Mouse (Mus musculus) heart, postnatal 10 days (tissue): ENCODE data around the gene Prkch. TPM values are rescaled to one million over a fixed set of nuclear protein-coding genes. Genes with fewer than 3 reads are reported as not detected.

Experiments used
- DNase-seq, 2 experiments: peaks; one replicate each; pipeline ENCODE4 v3.0.0; 2021
- intact Hi-C: fragments of 180-260 bp; cut with DNase I; formaldehyde crosslinking; loops from one replicate; pipeline ENCODE4 v1.15.1; 2025
- total RNA-seq, 2 experiments: library from RNA; stranded (reverse); gene quantifications; 2 replicates each; pipeline ENCODE4 v1.2.3; 2021

Prkch gene
- total RNA-seq, 2 experiments from 2014 or later, result 28.0 to 30.2 TPM

- intact Hi-C loops, result loop anchor here (10.0 kb wide), 1 partner anchor 280 kb away; no protein-coding TSS in a partner anchor
- DNase-seq, result no peak
Observed at GRCm38 (mm10) chr12:73704382-73704781, 119.8 kb downstream of the Prkch start.

- DNase-seq, result peak; percentile 61 to 82
- intact Hi-C loops, result loop anchor here (1.0 to 10.0 kb wide), 5 partner anchors 202 to 587 kb away; no protein-coding TSS in a partner anchor
Observed at GRCm38 (mm10) chr12:73705097-73705690, 120.6 kb downstream of the Prkch start.

DNA sequence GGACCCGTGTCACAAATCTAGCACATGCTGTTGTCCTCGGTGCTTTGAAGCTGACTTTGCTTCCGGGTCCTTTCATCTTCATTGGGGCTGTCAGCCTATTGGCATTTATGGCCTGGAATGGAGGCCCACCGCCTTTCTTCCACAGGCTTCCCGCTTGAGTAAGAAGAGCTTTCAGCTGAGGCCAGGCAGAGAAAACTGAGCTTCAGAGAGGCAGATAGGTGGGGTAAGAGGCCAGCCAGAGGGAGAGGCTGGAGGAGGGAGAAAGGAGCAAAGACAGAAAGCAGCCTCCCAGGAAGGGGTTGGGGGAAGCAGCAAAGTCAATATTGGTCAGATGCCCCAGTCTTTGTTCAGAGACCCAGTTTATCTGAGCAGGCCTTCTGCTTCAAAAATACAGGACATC is 123.9 kb downstream of the Prkch start:
- no peak for DNase-seq
- intact Hi-C loops, result loop anchor here (5.0 to 10.0 kb wide), 4 partner anchors 199 to 584 kb away; no protein-coding TSS in a partner anchor

- DNase-seq, result peak; percentile 84 to 87
- intact Hi-C loops, result loop anchor here (5.0 to 10.0 kb wide), 4 partner anchors 198 to 583 kb away; no protein-coding TSS in a partner anchor
Observed at GRCm38 (mm10) chr12:73708920-73709319, 124.3 kb downstream of the Prkch start.

DNA sequence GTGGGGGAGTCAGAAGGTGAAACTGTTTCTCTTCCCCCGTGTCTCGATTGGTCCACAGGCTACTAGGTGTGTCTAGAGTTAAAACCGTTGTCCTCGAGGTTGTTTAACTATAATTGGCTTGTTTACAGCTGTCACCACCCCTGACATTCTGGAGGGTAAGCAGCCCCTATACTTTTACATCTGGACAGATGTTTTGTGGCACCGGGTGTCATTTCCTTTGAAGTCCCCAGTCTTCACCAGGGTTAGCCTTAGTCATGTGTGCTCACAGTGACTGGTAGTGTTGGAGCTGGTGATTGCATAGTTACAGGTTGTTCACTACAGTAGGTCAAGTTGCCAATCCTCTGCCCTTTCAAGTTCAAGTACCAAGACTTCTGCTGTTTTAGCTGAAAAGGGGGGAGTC is 126.2 kb downstream of the Prkch start:
- no peak for DNase-seq
- intact Hi-C loops, result loop anchor here (5.0 kb wide), 1 partner anchor 66 kb away; no protein-coding TSS in a partner anchor

GRCm38 (mm10) chr12:73712122-73712521 is 127.5 kb downstream of the Prkch start:
- no peak for DNase-seq
- intact Hi-C loops, result loop anchor here (5.0 kb wide), 1 partner anchor 65 kb away; no protein-coding TSS in a partner anchor

GRCm38 (mm10) chr12:73714589-73714988 is 130.0 kb downstream of the Prkch start:
- intact Hi-C loops, result loop anchor here (5.0 kb wide), 1 partner anchor 63 kb away; no protein-coding TSS in a partner anchor
- no peak for DNase-seq

- DNase-seq, result no peak
- intact Hi-C loops, result no loop called here
Observed at GRCm38 (mm10) chr12:73715331-73715730, 130.7 kb downstream of the Prkch start.

- intact Hi-C loops, result no loop called here
- DNase-seq, result no peak
Observed at GRCm38 (mm10) chr12:73715954-73716731, 131.5 kb downstream of the Prkch start.

DNA sequence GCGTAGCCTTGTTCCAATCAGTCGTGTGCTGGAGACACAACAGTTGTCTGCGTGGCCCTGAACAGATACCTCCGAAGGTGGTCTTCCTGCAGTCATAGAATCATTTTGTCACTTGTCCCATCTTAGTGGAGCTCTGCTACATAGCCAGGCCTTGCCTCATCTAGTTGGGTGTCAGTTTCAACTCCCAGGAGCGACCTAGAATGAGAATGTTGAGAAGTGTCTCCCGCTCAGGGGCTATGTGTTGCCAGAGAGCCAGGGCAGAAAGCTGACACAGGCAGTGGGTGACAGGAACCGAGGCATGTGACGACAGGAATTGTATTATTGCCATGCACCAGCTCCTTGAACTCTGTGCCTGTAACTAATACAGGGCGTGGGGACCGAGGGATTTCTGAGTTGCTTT is 133.4 kb downstream of the Prkch start:
- DNase-seq, result no peak
- intact Hi-C loops, result no loop called here

GRCm38 (mm10) chr12:73719816-73720215 is 135.2 kb downstream of the Prkch start:
- intact Hi-C loops, result no loop called here
- DNase-seq, result no peak

GRCm38 (mm10) chr12:73720466-73720865 is 135.9 kb downstream of the Prkch start:
- intact Hi-C loops, result no loop called here
- no peak for DNase-seq

DNA sequence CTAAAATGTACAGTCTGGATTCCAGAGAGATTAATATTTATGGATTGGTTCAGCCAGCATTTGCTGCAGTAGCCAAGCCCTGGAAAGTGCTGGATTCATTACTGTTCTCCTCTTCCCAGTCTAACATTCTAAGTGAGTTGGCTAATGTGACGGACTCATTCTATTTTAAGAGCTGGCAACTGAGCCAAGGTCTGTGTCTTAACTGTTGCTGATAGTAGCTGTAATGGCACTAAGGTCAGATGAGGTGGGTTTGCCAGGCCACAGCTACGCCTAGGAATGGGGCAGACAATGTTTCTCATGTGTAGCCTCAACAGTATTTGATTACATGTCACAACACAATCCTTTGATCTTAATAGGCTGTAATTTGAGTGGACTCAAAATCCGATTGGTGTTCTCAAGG is 137.5 kb downstream of the Prkch start:
- intact Hi-C loops, result loop anchor here (2.0 kb wide), 1 partner anchor 59 kb away; no protein-coding TSS in a partner anchor
- DNase-seq, result peak; percentile 74 to 80

DNA sequence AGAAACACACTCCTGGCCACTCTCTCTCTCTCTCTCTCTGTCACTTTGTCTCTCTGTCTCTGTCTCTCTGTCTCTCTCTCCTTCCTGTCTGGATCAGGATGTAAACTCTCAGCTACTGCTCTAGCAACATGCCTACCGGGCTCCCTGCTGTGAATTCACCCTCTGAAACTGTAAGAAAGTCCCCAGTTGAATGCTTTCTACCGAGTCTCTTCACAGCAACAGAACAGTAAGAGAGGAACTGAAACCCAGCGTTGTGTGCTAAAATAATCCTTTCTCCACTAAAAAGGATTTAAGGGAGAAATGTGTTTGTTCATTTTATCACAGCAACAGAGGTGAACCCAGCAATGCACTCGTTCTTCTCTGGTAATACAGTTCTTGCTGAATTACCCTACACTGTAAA is 138.5 kb downstream of the Prkch start:
- intact Hi-C loops, result loop anchor here (2.0 kb wide), 1 partner anchor 58 kb away; no protein-coding TSS in a partner anchor
- no peak for DNase-seq

- no peak for DNase-seq
- intact Hi-C loops, result loop anchor here (2.0 kb wide), 1 partner anchor 57 kb away; no protein-coding TSS in a partner anchor
Observed at GRCm38 (mm10) chr12:73723887-73724286, 139.3 kb downstream of the Prkch start.

GRCm38 (mm10) chr12:73725825-73726604 is 141.4 kb downstream of the Prkch start:
- peak in 1 of 2 experiments; percentile 34 for DNase-seq

GRCm38 (mm10) chr12:73727046-73727445 is 142.4 kb downstream of the Prkch start:
- DNase-seq, result no peak
- intact Hi-C loops, result no loop called here

More at GRCm38 (mm10) chr12:73725825-73726604, 141.4 kb downstream of the Prkch start:
- intact Hi-C loops, result no loop called here

- intact Hi-C loops, result no loop called here
- no peak for DNase-seq
Observed at GRCm38 (mm10) chr12:73730603-73731002, 146.0 kb downstream of the Prkch start.

DNA sequence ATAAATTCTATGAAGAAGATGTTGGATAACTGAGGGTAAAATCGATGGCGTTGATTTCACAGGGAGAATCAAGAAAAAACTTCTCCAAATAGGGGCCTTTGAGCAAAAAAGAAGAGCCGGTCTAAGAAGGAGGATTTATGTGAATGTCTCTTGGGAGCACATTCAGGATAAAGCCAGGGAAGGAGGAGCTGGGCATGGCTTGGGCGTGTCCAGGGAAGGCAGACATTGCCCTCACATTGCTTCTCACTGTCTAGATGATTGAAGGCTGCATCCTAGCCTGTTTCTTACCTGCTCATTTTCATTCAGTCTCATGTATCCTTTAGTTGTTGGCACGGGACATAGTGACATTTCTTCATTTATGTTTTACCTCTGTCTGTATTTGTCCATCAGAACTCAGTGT is 146.5 kb downstream of the Prkch start:
- DNase-seq, result no peak
- intact Hi-C loops, result no loop called here

DNA sequence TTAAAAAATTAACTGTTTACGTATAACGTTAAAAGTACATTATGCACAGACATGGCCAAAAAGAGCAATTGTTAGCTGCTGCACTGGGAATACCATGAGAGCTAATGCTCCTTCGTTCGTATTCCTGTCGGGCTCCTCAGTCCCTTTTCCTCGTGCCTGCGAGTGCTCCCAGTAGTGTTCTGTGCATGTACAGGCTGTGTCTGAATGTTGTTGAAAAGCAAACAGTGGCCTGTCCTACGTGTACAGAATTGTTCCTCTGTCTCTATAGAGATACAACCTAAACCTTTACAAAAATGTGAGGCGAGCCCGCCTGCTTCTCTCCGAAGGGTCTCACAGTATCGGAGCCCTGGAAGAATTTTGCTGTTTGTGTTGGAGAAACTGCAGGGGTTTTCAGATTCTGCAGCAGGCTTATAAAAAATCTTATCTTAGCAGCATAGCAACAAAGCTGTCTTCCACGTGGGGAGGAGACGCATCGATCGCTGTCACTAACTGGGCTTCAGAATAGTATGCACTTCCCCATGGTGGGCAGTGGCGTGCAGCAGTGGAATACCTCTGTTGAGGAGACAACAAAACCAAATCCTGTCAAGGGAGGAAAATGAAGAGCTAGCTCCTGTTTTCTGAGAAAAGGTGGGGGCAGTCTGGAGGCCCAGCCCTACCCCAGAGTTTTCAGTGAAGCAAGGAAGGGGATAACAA is 147.4 kb downstream of the Prkch start:
- intact Hi-C loops, result no loop called here
- DNase-seq, result no peak
